Mouse (Mus musculus): ENCODE results near the gene March9.

March9 gene

GRCm38 (mm10) chr10:127059968-127060916, at the start of gene March9:
Gene March9 (minus strand): TSS chr10:127060184.
- DNase-seq (ENCODE audit: low read depth, low spot score): no peak

GRCm38 (mm10) chr10:127108262-127108583, 48.2 kb upstream of the March9 start:
- DNase-seq (ENCODE audit: low read depth, low spot score): no peak

GRCm38 (mm10) chr10:127107563-127108261, 47.7 kb upstream of the March9 start:
- no peak for DNase-seq (ENCODE audit: low read depth, low spot score)

GRCm38 (mm10) chr10:127103631-127104030, 43.6 kb upstream of the March9 start:
- DNase-seq (ENCODE audit: low read depth, low spot score): no peak

- no peak for DNase-seq (ENCODE audit: low read depth, low spot score)
Observed at GRCm38 (mm10) chr10:127101151-127101550, 41.2 kb upstream of the March9 start.

GRCm38 (mm10) chr10:127100414-127100813, 40.4 kb upstream of the March9 start:
- DNase-seq (ENCODE audit: low read depth, low spot score): no peak

GRCm38 (mm10) chr10:127099868-127100267, 39.9 kb upstream of the March9 start:
- DNase-seq (ENCODE audit: low read depth, low spot score): no peak

GRCm38 (mm10) chr10:127099191-127099590, 39.2 kb upstream of the March9 start:
- no peak for DNase-seq (ENCODE audit: low read depth, low spot score)

GRCm38 (mm10) chr10:127098514-127098913, 38.5 kb upstream of the March9 start:
- DNase-seq (ENCODE audit: low read depth, low spot score): no peak

GRCm38 (mm10) chr10:127094382-127094802, 34.4 kb upstream of the March9 start:
- no peak for DNase-seq (ENCODE audit: low read depth, low spot score)

GRCm38 (mm10) chr10:127092742-127093141, 32.8 kb upstream of the March9 start:
- no peak for DNase-seq (ENCODE audit: low read depth, low spot score)

- DNase-seq (ENCODE audit: low read depth, low spot score): no peak
Observed at GRCm38 (mm10) chr10:127091507-127092396, 31.8 kb upstream of the March9 start.

GRCm38 (mm10) chr10:127090560-127091411, 30.8 kb upstream of the March9 start:
- no peak for DNase-seq (ENCODE audit: low read depth, low spot score)

GRCm38 (mm10) chr10:127085633-127086032, 25.6 kb upstream of the March9 start:
- DNase-seq (ENCODE audit: low read depth, low spot score): no peak

- no peak for DNase-seq (ENCODE audit: low read depth, low spot score)
Observed at GRCm38 (mm10) chr10:127085052-127085451, 25.1 kb upstream of the March9 start.

- DNase-seq (ENCODE audit: low read depth, low spot score): no peak
Observed at GRCm38 (mm10) chr10:127083915-127084306, 23.9 kb upstream of the March9 start.

- DNase-seq (ENCODE audit: low read depth, low spot score): no peak
Observed at GRCm38 (mm10) chr10:127083292-127083914, 23.4 kb upstream of the March9 start.

- no peak for DNase-seq (ENCODE audit: low read depth, low spot score)
Observed at GRCm38 (mm10) chr10:127081996-127082620, 22.1 kb upstream of the March9 start.

- DNase-seq (ENCODE audit: low read depth, low spot score): no peak
Observed at GRCm38 (mm10) chr10:127080901-127081780, 21.2 kb upstream of the March9 start.
